Mouse (Mus musculus) induced T-regulatory cell, adult 2 months (primary cell): ENCODE measurements around the gene Clec16a.

Source experiments
- DNase-seq: peaks from one replicate; pipeline ENCODE4 v3.0.0-alpha.2; 2012; ENCODE audit warnings: low read depth

Gene Clec16a

DNA sequence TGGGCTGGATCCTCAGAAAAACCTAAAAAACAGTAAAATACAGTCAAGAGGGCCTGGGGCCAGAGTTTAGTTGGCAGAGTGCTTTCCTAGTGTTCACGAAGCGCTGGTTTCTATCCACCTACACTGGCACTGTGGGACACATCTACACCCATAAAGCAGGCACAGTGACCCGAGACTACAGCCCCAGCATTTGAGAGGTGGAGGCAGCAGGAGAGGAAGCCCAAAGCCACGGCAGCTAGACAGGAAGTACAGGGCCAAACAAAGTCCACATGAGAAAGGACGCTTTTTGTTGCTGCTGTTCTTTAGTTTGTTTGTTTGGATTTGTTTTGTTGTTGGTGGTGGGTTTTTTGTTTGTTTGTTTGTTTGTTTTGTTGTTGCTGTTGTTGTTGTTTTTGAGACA lies 8.8 kb upstream of the Clec16a start:
- DNase-seq: peak; percentile 18

GRCm38 (mm10) chr16:10536961-10537360 lies 8.2 kb upstream of the Clec16a start:
- no peak for DNase-seq

GRCm38 (mm10) chr16:10540763-10541597 lies 4.2 kb upstream of the Clec16a start:
- peak; percentile 19 for DNase-seq

DNA sequence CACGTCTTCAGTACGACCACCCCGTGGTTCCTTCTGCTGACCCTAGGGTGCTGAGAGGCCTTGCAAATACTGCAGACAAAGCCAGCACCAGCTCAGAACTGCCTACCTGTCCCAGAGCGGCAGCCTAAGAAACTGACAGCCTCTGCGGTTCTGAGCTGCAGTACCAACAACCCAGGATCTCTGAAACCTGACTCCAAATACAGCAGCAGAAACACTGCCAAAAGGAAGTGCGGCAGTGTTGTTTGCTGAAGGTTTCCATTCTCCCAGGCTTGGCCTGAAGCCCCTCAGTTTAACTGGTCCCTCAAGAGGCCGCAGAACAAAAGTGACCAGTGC lies 3.6 kb upstream of the Clec16a start:
- no peak for DNase-seq

- DNase-seq: peak; percentile 33
Measured at GRCm38 (mm10) chr16:10542266-10542665, 2.9 kb upstream of the Clec16a start.

DNA sequence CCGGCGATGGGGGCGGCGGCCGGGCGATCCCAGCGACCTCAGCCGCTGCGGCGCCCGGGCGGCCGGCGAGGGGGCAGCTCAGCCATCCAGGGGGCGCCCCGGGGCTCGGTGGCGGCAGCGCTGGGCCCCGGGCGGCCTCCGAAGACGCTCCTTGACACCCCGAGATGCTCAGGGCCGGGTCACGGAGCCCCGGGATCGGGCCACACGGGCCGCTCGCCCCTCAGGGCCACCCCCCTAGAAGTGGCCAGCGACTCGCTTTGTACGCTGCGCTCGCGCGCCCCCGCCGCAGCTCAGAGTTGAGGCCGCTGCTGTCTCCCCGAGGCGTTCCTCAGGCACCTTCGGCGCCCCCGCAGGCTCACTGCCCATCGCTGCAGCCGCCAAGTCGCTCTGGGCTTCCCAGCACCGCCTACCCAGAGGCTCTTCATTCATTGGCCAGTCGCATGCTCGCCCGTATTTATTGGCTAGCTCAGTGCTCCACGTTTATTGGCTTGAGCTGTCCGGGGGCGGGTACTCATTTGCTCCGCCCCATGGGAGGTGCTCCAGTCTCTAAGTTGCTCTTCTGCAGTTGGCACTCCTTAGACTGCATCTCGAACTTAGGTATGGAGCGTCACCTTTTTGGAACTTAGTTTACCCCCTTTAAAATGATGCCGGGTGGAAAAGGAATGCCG lies 2.3 kb upstream of the Clec16a start, which contains the start of gene Dexi:
Dexi (minus strand) TSS at position 357 of the 668 bp plus-strand sequence.
- peak; percentile 98 for DNase-seq

DNA sequence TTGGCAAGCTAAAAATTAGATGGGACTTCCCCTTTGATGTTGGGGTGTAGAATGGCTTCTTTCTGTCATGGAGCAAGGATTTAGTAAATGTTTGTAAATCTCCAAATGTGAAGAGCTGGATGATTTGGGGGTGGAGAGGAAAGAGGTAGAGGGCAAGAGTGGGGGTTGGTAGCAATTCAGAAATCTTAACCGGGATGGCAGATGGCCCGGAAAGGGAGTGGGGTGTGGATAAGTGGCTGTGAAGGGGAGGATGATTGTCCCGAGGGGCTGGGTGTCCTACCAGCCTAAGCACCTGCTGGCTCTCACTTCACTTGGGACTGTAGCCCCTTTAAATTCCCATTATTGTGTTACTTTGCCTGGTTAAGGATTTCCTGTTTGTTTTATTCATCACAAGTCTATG lies 1.7 kb downstream of the Clec16a start:
- DNase-seq: no peak

DNA sequence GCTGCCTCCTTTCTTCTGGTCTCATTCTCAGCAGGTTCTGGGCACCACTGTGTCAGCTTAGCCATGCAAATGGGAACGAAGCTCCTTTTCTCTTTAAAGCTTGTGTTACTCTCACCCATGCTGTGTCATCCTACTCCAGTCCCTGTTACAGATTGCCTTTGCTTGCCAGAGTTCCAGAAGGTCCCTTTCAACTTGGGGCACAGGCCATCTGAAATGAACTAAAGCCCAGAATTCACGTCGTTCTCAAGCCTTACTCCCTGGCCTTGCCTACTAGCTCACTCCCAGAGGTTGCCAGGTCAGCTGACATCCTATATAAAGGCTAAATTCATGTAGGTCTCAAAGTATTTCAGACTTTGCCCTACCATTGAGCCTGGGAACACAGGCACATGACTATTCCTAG lies 3.8 kb downstream of the Clec16a start:
- DNase-seq: no peak

DNA sequence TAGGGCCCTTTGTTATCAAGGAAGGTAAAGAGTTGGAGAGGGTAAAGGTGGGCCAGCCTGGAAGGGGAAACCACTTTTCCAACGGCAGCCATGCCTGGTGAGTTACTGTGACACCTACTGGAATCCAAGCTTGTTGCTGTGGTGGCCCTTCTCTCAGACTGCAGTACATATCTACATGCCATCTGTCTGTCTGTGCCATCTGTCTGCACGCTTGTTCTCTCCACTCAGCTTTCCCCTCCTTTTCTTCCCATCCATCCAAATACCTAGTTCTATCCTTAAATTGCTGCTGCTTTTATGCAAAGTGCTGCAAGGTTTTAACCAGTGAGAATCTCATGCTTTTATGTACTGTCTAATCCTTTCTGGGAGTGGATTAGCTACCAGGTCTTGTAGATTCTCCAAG lies 4.5 kb downstream of the Clec16a start:
- no peak for DNase-seq

DNA sequence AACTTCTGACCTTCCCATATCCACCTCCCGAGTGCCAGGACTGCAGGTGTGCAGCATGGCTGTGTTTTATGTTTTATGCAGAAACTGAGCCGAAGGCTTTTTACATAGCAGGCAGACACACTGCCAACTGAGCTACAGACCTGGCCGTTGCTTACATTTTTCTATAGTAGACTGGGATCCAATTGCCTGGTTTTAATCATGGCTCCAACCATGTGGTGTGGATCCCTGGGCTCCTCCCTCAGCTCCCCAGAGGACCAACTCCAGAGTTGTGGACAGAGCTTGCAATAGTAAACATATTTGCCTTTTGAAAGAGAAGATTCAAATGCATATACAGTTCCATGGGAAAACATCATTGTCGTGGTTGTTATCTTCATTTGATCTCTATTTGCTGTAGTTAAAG lies 6.5 kb downstream of the Clec16a start:
- no peak for DNase-seq

DNA sequence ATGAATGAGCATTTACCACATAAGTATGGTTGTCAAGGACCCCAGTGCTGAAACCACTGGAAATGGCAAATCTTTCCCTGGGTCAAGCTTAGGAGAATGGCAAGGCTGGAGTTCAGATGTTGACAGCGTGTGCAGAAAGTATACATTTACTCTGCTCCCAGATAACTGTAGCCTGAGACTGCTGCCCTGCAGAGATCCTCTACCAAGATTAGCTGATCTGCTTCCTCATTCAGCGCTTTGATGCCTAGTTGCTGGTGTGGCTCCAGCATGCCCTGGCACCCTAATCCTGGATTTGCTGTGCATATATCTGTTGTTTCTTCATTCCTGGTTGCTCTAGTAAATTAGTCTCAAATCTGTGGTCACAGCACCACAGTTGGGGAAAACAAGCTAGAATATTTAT lies 8.7 kb downstream of the Clec16a start:
- no peak for DNase-seq

- no peak for DNase-seq
Measured at GRCm38 (mm10) chr16:10559991-10560390, 14.9 kb downstream of the Clec16a start.

GRCm38 (mm10) chr16:10565278-10565885 lies 20.2 kb downstream of the Clec16a start:
- peak; percentile 90 for DNase-seq

GRCm38 (mm10) chr16:10567153-10567552 lies 22.0 kb downstream of the Clec16a start:
- peak; percentile 56 for DNase-seq

DNA sequence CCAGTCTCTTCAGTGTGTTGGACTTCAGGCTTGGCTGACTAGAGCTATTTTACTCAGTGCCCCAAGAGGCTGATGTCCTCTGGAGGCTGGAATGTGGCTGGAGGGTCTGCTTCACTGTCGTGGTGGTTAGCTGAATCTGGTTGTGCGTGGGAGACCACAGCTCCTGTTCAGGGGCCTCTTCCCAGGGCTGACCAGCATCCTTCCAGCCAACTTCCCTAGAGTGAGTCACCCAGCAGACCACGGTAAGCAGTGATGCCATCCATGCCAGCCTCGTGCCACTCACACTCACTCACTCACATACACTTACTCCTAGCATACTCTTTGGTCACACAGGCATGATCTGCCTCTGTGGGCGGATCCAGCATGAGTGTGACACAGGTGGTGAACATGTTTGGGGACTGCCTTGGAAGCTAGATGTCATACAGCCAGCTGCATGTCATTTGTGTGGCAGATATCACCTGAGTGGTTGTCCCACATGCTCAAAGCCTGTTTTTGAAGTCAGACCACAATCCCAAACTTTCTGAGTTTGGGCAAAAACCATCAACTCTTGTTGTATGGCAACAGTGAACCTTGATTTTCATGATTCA lies 24.8 kb downstream of the Clec16a start:
- peak; percentile 10 for DNase-seq

DNA sequence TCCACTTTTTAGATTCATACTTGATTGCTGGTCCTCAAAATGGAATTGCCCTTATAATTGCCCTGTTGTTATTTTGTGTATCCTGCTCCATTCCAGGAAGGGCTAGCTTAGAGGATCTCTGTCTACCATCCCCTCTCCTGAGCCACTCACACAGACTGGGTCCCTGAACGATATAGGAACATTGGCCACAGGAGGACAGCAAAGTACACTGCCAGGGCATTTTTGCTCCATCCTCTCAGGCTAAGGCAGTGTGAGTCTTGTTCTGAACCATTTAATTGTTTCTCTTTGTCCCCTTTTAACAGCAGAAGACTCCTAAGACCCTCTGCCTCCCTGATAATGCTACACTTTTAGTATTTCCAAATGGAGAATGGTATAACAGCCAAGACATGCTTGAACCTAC lies 25.6 kb downstream of the Clec16a start:
- DNase-seq: no peak

DNA sequence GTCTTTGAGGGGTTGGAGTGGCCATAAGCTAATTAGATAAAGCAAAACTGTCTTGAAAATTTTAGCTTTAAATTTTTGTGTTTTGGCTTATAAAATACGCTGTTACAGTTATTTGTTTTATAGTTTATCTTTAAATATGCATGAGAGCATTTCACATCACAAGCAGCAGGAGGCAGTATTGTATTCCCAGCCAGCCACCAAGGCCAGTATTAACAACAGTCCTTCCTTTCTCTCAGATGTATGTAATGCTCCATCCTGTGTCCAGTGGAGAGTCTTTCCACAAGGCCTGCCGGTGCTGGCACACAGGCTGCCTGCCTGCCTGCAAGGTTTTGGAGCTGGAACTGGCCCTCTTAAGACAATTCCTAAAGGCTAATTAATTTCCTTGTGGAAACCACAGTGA lies 26.7 kb downstream of the Clec16a start:
- DNase-seq: peak; percentile 67

- no peak for DNase-seq
Measured at GRCm38 (mm10) chr16:10574936-10575335, 29.8 kb downstream of the Clec16a start.

DNA sequence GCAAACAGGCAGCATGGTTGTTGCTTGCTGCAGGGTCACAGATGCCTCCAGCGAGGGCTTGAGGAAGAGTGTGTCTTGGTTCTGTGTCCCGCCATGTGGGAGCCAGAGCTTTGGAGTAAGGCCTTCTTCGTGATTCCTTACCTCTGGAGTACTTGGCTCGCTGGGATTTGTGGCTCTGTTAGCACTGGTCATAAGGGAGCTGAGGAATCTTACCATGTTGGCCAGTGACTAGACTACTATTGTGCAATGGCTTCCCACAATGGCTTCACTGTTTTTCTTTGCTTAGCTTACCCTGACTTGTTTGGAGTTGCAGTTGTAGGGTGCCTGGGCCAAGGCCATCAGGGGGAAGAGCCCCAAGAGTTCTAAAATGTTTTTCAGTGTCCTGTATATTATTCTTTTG lies 30.8 kb downstream of the Clec16a start:
- no peak for DNase-seq

DNA sequence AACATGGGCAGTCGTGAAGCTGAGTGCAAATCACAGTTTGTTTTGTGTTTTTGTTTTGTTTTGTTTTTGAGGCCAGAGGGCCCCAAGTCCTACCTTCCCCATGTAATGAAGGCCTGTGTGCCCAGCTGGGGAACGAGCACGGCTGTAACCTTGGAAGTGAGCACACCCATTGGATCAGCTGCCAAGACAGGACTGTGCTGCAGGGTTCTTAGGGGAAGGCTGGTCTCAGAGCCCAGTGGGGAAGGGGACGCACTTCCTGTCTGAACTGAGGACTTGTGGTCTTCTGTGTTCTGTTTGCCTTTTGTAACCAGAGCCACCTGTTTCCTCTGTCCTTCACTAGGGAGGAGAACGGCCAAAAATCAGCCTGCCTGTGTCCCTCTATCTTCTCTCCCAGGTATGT lies 32.4 kb downstream of the Clec16a start:
- DNase-seq: no peak

- no peak for DNase-seq
Measured at GRCm38 (mm10) chr16:10578376-10578775, 33.2 kb downstream of the Clec16a start.

GRCm38 (mm10) chr16:10581234-10581898 lies 36.2 kb downstream of the Clec16a start:
- DNase-seq: no peak
